Mouse (Mus musculus): ENCODE data around the gene Smim26. TPM values are rescaled to one million over a fixed set of nuclear protein-coding genes. Genes with fewer than 3 reads are reported as not detected.
"Not testable (repeated sequence)": the region's sequence is repeated elsewhere in the genome, so short reads cannot be mapped to it uniquely, and the experiment has no call there.

Smim26 gene
- 10 to 100 TPM; 52.3 to 53.8 TPM for total RNA-seq (2021)

DNA sequence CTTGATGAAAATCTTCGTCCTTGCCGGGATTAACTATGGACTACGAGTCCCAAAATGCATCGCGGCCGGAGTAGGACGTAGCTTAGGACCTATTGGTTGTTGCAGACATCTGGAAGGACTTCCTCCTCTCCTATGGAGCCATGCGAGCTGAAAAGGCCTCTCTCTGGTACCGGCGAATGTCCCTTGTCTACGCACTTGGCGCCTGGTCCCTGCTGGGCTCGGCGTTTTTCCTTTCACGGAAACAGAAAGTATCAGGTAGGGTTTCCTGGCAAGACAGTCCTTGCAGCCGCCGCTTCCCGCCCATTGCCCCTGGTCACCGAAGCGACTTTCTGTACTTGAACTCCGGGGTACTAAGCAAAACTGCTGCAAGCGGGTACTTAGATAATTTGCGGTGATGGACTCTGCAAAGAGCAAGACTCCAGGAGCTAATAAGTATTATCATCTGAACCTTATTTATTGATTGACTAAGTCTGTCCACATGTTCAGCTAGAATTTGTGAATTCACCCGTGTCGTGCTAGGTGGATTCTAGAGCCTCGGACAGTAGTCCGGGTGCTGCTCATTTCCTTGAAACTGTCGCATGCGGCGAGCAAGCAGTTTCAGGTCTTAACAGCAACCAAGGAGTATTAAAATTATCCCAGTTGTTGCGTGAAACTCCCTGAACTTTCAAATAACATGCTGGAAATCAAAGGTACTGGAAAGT, at the start of gene Smim26:
Gene Smim26 (plus strand): TSS at position 104 of the 701 bp plus-strand sequence.
- DNase-seq: peak; percentile 74

- DNase-seq: peak; percentile 32
Observed at GRCm38 (mm10) chr2:144544630-144545029, 49.2 kb upstream of the Smim26 start.

DNA sequence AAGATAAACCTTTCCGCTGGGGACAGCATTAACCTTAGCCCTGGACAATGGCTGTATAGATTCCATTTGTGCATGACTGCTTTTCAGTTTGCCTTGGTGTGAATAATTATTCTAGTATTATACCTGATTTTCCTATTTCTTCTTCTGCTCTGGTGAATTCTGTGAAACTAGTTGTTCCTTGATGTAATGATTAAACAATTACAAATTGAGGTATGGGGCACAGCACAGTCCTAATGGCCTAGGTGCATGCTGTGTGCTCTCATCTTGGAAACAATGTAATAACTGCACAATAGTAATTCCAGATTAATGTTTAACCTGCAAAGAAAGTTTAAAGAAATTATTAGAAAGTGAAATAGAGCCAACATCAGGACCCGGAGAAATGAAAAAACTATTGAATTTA, 48.8 kb upstream of the Smim26 start:
- no peak for DNase-seq

DNA sequence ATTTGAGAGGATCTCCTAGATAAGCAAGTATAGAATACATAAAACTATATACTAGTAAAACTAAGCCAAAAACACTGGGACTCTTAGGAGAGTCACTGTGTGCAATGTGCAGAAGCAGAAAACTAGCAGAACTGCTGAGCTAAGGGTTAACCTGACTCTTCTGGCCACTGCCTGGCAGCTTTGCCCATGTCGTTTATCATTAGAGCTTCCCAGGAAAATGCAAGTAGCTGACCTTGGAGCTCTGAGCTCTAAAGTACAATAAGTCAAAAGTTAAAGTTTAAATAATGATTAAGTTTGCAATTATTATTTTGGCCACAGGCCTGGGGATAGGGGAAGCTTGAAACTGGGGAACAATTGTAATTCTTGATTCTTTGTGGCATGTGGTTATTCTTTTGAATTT, 48.4 kb upstream of the Smim26 start:
- no peak for DNase-seq

GRCm38 (mm10) chr2:144547559-144547958, 46.3 kb upstream of the Smim26 start:
- no peak for DNase-seq

- DNase-seq: peak; percentile 55
Observed at GRCm38 (mm10) chr2:144550529-144550928, 43.3 kb upstream of the Smim26 start, which contains the start of gene Rbbp9. Gene Rbbp9 (minus strand): TSS chr2:144550869.

- DNase-seq: no peak
Observed at GRCm38 (mm10) chr2:144553905-144554304, 39.9 kb upstream of the Smim26 start.

DNA sequence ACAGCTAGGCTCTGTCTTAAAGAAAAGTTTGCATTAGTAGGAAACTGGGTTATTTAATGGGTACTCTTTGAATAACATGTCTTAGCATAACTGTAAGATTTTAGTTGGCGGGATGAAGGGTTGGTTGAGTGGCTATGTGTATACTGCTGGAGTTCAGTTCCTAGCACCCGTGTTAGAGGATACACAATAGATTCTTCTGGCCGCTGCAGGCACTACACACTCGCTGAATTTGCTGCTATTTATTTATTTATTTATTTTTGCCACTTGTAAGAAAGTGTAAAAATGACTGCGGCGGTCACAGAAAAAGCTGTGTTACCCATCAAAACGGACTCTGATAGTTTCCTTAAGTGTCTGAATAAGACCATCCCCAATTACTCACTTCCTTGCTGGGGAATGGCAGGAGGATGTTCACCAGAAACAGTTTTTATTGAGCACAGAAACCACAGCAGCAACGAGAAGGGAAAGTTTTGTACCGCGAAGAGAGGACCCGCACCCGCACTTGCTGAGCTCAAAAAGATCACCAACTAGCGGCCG, 38.5 kb upstream of the Smim26 start:
- DNase-seq: no peak

DNA sequence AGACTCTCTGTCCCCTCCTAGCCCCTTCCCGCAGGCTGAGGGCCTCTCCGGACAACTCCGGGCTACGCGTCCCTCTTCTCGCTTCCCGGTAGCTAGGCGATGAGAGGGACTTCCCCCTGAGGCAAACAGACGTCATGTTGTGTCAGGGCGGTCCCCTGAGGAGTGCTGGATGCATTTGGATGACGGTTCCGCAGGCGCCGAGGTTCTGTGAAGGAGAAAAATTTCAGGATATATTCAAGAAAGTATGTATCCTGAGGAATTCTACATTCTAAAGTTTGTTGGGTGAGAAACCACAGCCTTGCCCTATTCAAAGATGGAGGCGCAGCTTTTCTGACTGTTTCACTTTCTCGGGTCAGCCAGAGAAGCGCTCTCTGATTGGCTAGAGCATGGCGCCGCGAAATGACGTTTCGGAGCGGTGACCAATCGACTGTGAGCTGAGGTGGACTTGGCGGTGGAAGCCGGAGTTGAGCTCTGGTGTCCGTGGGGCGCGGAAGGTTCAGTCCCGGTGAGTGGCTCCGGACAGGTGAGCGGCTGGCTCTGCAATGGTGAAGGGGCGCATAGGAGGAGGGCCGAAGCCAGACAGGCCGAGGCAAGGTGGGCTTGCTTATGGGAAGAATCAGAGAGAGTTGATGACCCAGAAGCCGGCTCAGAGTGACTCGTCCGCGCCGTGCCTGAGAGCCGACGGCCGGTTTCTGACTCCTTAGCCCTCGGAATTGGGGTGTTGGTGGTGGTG, 37.9 kb upstream of the Smim26 start, which contains the start of gene Sec23b:
Gene Sec23b (plus strand): TSS at position 410 of the 733 bp plus-strand sequence.
- DNase-seq: peak; percentile 97

DNA sequence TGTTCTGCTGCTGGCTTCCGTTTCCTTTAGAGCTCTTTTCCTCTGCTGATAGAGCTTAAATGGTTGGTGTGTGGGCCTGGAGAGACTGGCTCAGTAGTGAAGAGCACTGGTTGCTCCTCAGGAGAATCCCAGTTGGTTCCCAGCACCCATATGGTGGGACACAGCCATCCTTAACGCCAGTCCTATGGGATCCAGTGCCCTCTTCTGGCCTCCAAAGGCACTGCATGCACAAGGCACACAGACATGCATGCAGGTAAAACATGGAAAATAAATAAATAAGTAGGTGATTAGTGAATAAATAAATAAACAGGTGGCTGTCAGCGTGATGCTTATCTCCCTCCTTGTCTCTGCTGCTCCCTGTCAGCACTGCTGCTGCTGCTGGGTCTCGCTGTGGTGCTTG, 5.1 kb upstream of the Smim26 start:
- DNase-seq: no peak

- not testable (repeated sequence) for DNase-seq
Observed at GRCm38 (mm10) chr2:144593036-144593435, 818 bp upstream of the Smim26 start.

DNA sequence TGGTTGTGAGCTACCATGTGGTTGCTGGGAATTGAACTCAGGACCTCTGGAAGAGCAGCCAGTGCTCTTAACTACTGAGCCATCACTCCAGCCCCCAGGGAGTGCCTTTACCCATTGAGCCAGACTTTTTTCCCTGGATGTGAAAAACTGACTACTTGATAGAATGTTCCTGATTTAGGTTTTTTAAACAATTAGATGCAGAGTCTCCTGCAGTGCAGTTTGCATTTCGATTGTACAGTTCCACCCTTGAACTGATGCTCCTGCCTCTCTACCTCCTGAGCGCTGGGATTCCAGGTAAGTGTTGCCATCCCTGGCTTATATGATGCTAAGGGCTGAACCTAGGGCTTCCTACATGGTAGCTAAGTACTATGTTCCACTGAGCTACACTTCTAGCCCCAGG, 4.2 kb downstream of the Smim26 start:
- no peak for DNase-seq

- DNase-seq: peak; percentile 88
Observed at GRCm38 (mm10) chr2:144599831-144600687, 6.2 kb downstream of the Smim26 start, which contains the start of gene Dtd1. Gene Dtd1 (plus strand): TSS chr2:144599897.

DNA sequence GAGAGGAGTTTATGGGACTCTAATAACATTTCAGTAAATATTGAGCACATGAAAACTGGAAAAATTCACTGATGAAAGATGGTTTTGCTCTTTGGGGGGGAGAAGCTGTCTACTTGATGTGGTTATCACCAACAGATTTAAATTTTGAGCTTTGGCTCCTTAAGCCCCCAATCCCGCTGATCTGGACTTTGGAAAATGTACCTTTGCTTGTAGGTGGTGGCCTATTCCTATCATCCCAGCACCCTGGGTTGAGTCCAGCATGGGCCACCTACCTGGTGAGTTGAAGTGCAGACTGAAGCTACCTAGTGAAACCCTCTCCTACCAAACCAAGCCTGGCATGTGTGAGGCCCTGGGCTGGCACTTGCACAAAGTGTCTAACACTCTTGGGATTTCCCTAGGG, 7.7 kb downstream of the Smim26 start:
- DNase-seq: no peak

- no peak for DNase-seq
Observed at GRCm38 (mm10) chr2:144613956-144614355, 20.1 kb downstream of the Smim26 start.

DNA sequence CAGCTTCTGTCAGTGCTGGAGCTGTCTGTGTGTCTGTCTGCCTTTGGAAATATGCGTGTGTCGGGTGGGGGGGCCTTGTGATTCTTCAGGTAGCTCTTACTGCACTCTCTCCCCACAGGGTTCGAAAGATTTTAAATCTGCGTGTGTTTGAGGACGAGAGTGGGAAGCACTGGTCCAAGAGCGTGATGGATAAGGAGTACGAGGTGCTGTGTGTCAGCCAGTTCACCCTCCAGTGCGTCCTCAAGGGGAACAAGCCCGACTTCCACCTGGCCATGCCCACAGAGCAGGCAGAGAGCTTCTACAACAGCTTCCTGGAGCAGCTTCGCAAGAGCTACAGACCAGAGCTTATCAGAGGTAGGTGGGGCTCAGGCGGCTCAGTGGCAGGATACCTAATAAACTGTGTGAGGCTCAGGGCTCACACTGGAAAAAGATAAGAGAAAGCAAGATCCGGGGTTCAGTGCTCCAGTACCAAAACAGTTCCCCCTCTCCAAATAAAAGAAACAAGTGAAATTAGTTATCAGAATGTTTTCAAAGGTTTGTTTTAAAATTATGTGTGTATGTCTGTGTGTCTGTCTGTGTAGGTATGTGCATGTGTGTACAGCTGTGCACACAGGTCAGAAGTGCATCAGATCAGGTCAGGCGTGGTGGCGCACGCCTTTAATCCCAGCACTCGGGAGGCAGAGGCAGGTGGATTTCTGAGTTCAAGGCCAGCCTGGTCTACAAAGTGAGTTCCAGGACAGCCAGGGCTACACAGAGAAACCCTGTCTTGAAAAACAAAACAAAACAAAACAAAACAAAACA, 23.4 kb downstream of the Smim26 start:
- DNase-seq: no peak

DNA sequence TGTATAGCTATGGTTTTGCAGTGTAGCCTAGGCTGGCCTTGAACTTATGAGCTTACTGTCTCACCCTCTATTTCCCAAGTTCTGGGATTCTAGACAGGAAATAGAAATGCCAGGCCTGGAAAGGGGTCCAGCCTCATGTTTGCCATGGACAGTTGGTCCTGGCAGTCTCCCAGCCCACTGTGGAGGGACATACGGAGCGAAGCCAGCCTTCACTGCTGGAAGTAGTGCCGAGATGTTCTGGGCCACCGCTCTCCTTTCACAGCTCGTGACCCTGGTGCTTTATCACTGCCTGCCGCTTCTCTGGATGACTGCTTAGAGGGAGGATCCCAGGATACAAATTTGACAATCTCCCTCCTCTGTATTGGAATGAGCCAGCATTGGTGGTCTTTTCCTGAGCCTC, 27.6 kb downstream of the Smim26 start:
- no peak for DNase-seq

- DNase-seq: no peak
Observed at GRCm38 (mm10) chr2:144633551-144633950, 39.7 kb downstream of the Smim26 start.

DNA sequence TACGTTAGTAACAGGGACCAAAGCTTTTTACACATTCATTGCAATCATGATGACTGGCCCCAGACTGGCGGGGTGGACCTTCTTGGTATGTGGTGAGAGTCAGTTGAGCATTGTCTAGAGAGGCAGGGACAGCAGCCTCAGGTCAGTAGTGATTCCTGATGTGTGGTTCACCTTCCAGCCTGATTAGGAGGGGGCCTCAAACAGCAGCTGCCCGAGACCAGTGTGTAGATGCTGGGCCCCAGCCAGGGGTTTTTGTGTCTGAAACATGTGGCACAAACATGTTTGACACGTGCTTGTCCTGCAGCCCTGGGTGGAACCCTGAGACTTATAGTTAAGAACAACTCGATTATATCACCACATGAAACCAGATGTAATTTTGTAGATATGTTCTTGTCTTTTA, 40.4 kb downstream of the Smim26 start:
- no peak for DNase-seq

- DNase-seq: no peak
Observed at GRCm38 (mm10) chr2:144634729-144635128, 40.9 kb downstream of the Smim26 start.

- DNase-seq: peak; percentile 71
Observed at GRCm38 (mm10) chr2:144635644-144636320, 41.9 kb downstream of the Smim26 start.

Data from heart, postnatal 4 days (tissue).